Mouse (Mus musculus): ENCODE data around the gene Vtcn1. TPM values are rescaled to one million over a fixed set of nuclear protein-coding genes. Genes with fewer than 3 reads are reported as not detected.

Vtcn1 gene
- polyA plus RNA-seq, 1 experiment: not detected

GRCm38 (mm10) chr3:100924065-100924732 lies 98.9 kb downstream of the Vtcn1 start:
- TF ChIP-seq TAL1 (IDR thresholded peaks at IDR 0.05; ENCODE audit: low read length) (no peak), GATA1 (IDR thresholded peaks at IDR 0.05; ENCODE audit: low read length) (no peak)
- peaks cover 24% of the 10 kb centered on the region for H3K4me1 ChIP-seq (ENCODE audit: control insufficient read depth)
- H3K9me3 ChIP-seq (ENCODE audit: control insufficient read depth, low read length): no peaks in the 10 kb centered on the region
- no peak overlapping the region for H3K4me3 ChIP-seq (replicated peaks)
- no peaks in the 10 kb centered on the region for H3K36me3 ChIP-seq (ENCODE audit: control insufficient read depth)
- H3K27me3 ChIP-seq (ENCODE audit: control insufficient read depth): no peaks in the 10 kb centered on the region; the same call in 1 of the 2 replicates

GRCm38 (mm10) chr3:100925176-100925575 lies 99.9 kb downstream of the Vtcn1 start:
- Histone ChIP-seq H3K4me1 (ENCODE audit: control insufficient read depth) (peaks cover 24% of the 10 kb centered on the region), H3K36me3 (ENCODE audit: control insufficient read depth) (no peaks in the 10 kb centered on the region), H3K9me3 (ENCODE audit: control insufficient read depth, low read length) (no peaks in the 10 kb centered on the region), H3K27me3 (ENCODE audit: control insufficient read depth) (no peaks in the 10 kb centered on the region; the same call in 1 of the 2 replicates), H3K4me3 (replicated peaks) (no peak overlapping the region)
- no peak for TF ChIP-seq GATA1 (IDR thresholded peaks at IDR 0.05; ENCODE audit: low read length)
- no peak for TF ChIP-seq TAL1 (IDR thresholded peaks at IDR 0.05; ENCODE audit: low read length)

GRCm38 (mm10) chr3:100931332-100932076 lies 106.2 kb downstream of the Vtcn1 start:
- Histone ChIP-seq H3K4me3 (replicated peaks) (no peak overlapping the region), H3K27me3 (ENCODE audit: control insufficient read depth) (no peaks in the 10 kb centered on the region), H3K9me3 (ENCODE audit: control insufficient read depth, low read length) (no peaks in the 10 kb centered on the region), H3K4me1 (ENCODE audit: control insufficient read depth) (peaks cover 6% of the 10 kb centered on the region), H3K36me3 (ENCODE audit: control insufficient read depth) (peaks cover 14% of the 10 kb centered on the region)
- no peak for TF ChIP-seq TAL1 (IDR thresholded peaks at IDR 0.05; ENCODE audit: low read length)
- TF ChIP-seq GATA1 (IDR thresholded peaks at IDR 0.05; ENCODE audit: low read length): no peak

DNA sequence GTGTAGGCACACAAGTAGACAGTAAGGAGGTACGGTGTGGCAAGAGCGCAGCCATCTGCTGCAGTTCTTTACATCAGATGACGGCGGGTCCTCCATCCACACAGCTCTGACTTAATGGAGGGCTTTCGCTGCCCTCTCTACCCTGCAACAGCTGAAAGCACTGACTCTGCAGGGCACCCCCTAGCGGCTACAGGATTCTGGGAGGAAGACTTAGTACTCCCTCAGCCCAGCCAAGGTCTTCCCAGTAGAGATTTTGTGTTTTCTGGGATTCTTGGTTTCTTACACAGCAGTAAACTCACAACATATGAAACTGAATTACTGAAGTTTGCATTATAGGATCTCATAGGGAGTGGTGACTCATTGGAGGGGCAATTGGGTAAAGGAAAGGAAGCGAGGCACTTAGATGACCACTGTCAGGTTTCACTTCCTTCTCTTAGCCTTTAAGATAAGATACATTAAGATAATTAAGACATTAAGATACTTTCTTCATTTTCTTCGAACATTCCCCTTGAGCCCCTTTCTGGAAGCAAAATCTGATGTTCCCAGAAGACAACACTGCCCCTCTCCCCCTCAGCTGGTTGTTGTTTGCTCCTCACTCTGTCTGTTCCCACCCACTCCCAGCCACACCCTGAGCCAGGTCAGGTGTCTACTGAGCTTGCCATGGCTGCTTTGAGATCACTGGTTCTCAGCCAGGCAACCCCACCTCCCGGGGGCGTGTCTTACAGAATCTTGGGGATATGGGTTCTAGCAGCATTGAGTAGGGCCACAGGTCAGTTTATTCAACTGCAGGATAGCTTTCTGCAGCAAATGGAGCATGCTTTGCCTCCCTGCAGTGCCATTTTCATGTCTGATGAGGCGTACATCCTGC lies 107.1 kb downstream of the Vtcn1 start:
- no peaks in the 10 kb centered on the region for H3K9me3 ChIP-seq (ENCODE audit: control insufficient read depth, low read length)
- no peak overlapping the region for H3K4me3 ChIP-seq (replicated peaks)
- TF ChIP-seq GATA1 (IDR thresholded peaks at IDR 0.05; ENCODE audit: low read length) (no peak), TAL1 (IDR thresholded peaks at IDR 0.05; ENCODE audit: low read length) (no peak)
- H3K36me3 ChIP-seq (ENCODE audit: control insufficient read depth): peaks cover 20% of the 10 kb centered on the region
- no peaks in the 10 kb centered on the region for H3K27me3 ChIP-seq (ENCODE audit: control insufficient read depth)
- peaks cover 6% of the 10 kb centered on the region for H3K4me1 ChIP-seq (ENCODE audit: control insufficient read depth)

- H3K9me3 ChIP-seq (ENCODE audit: control insufficient read depth, low read length): no peaks in the 10 kb centered on the region
- peaks cover 52% of the 10 kb centered on the region for H3K36me3 ChIP-seq (ENCODE audit: control insufficient read depth)
- no peaks in the 10 kb centered on the region for H3K27me3 ChIP-seq (ENCODE audit: control insufficient read depth)
- TF ChIP-seq TAL1 (IDR thresholded peaks at IDR 0.05; ENCODE audit: low read length) (no peak), GATA1 (IDR thresholded peaks at IDR 0.05; ENCODE audit: low read length) (no peak)
- peaks cover 6% of the 10 kb centered on the region for H3K4me1 ChIP-seq (ENCODE audit: control insufficient read depth)
- H3K4me3 ChIP-seq (replicated peaks): no peak overlapping the region
These were observed 110.3 kb downstream of the Vtcn1 start for GRCm38 (mm10) chr3:100935521-100935920.

GRCm38 (mm10) chr3:100936201-100936600 lies 110.9 kb downstream of the Vtcn1 start:
- Histone ChIP-seq H3K27me3 (ENCODE audit: control insufficient read depth) (no peaks in the 10 kb centered on the region), H3K9me3 (ENCODE audit: control insufficient read depth, low read length) (no peaks in the 10 kb centered on the region), H3K4me1 (ENCODE audit: control insufficient read depth) (peaks cover 6% of the 10 kb centered on the region), H3K4me3 (replicated peaks) (no peak overlapping the region), H3K36me3 (ENCODE audit: control insufficient read depth) (peaks cover 58% of the 10 kb centered on the region)
- TF ChIP-seq TAL1 (IDR thresholded peaks at IDR 0.05; ENCODE audit: low read length) (no peak), GATA1 (IDR thresholded peaks at IDR 0.05; ENCODE audit: low read length) (no peak)

- no peak for TF ChIP-seq TAL1 (IDR thresholded peaks at IDR 0.05; ENCODE audit: low read length)
- no peak for TF ChIP-seq GATA1 (IDR thresholded peaks at IDR 0.05; ENCODE audit: low read length)
- Histone ChIP-seq H3K27me3 (ENCODE audit: control insufficient read depth) (no peaks in the 10 kb centered on the region), H3K9me3 (ENCODE audit: control insufficient read depth, low read length) (no peaks in the 10 kb centered on the region), H3K4me3 (replicated peaks) (no peak overlapping the region), H3K36me3 (ENCODE audit: control insufficient read depth) (peaks cover 77% of the 10 kb centered on the region), H3K4me1 (ENCODE audit: control insufficient read depth) (no peaks in the 10 kb centered on the region)
These were observed 113.0 kb downstream of the Vtcn1 start for GRCm38 (mm10) chr3:100938211-100938610.

DNA sequence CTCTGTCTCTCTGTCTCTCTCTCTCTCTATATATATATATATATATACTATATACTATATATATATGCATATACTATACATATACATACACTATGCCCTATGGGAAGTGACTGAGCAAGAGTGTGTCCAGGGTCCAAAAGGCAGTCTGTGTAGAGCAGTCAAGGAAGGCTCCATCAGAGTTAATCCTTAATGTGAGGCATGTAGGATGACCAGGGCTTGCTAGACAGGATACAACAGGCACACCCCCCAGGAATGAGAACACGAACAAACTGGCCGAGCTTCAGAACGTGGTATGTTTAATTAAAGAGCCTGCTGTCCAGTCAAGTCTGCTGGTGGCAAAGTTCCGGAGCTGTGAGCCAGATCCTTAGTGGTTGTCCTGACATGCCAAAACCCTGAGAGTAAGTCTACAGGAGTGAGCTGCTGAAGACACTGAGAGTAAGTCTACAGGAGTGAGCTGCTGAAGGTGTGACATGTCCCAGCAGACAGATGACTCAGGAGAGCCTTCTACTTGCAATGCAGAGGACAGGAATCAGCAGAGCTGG lies 115.3 kb downstream of the Vtcn1 start:
- H3K9me3 ChIP-seq (ENCODE audit: control insufficient read depth, low read length): no peaks in the 10 kb centered on the region
- peaks cover 96% of the 10 kb centered on the region for H3K36me3 ChIP-seq (ENCODE audit: control insufficient read depth)
- TF ChIP-seq TAL1 (IDR thresholded peaks at IDR 0.05; ENCODE audit: low read length) (no peak), GATA1 (IDR thresholded peaks at IDR 0.05; ENCODE audit: low read length) (no peak)
- no peak overlapping the region for H3K4me3 ChIP-seq (replicated peaks)
- H3K4me1 ChIP-seq (ENCODE audit: control insufficient read depth): no peaks in the 10 kb centered on the region
- no peaks in the 10 kb centered on the region for H3K27me3 ChIP-seq (ENCODE audit: control insufficient read depth)

Other genes starting within 250 kb of the Vtcn1 start
- 5.3 and 6.0 TPM in 2 replicates for gene Man1a2, start 140.0 kb upstream of the Vtcn1 start, polyA plus RNA-seq (2012)
- 0.02 and 0.03 TPM in 2 replicates for gene Trim45, start 96.7 kb downstream of the Vtcn1 start, polyA plus RNA-seq (2012)
- 0.18 and 0.26 TPM in 2 replicates for gene Ttf2, start 144.2 kb downstream of the Vtcn1 start, polyA plus RNA-seq (2012)
- not detected in 2 replicates for gene Cd101, start 204.1 kb downstream of the Vtcn1 start, polyA plus RNA-seq (2012)

Data from erythroblast, embryonic 14.5 days (primary cell).